Mouse (Mus musculus): ENCODE data around the gene Atg4a. TPM values are rescaled to one million over a fixed set of nuclear protein-coding genes. Genes with fewer than 3 reads are reported as not detected.
A peak's percentile ranks its signal among the peaks of the same experiment; 100 is the strongest.

The Atg4a gene
- polyA plus RNA-seq, 1 experiment from 2014 or later = 32.9 TPM

DNA sequence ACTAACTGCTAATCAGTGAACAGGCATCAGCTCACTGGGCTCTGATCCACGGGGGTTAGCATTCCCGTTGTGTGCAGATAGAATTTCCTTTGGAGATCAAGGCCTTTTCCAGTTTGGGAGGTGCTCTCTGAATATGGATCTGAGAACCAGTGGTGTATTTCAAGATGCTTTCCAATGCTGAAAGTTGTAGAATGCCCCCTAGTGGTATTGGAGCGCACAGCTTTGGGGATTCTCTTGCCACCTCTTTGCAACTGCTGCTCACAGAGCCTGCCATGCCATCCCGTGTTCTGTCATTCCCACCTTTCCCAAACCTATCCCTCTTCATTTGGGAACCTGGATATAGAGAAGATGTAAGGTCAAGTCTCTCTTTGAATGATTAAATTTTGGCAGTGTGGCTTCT lies 201.5 kb downstream of the Atg4a start:
- peak; percentile 11 for DNase-seq (ENCODE audit: low spot score)

DNA sequence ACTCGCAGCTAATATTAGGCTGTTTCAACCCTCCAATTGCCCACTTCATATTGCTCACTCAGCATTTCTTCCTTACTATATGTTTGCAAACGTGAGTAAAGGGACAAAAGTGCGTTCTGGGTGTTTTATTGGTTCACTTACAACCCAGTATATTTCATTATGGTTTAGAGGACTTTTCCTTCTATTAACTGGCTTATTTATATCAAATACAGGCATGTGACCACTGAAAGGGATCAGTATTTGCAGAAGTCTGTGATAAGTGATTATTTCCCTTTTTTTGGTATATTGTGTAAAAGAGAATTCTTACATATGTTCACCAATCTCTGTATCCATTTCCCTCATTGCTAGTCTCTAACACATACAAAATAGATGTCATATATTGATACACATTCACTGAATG lies 203.7 kb downstream of the Atg4a start:
- no peak for DNase-seq (ENCODE audit: low spot score)

DNA sequence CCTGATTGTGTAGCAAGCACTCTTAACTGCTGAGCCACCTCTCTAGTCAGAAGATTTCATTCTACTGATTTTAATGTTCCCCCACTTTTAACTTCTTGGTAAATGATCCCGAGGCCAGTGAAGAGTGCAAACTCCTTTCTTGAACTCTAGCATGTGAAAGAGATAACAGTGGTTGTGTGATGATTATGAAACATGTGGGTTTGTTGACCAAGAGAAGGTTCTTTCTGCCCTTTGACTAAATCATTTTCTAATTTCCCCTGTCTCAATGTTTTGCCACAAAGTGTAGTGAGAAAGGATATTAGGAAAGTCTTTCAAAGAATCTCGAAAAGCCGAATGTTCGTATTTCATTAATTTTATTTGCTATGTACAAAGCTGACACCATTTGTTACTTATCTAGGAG lies 208.4 kb downstream of the Atg4a start:
- DNase-seq (ENCODE audit: low spot score) = no peak

DNA sequence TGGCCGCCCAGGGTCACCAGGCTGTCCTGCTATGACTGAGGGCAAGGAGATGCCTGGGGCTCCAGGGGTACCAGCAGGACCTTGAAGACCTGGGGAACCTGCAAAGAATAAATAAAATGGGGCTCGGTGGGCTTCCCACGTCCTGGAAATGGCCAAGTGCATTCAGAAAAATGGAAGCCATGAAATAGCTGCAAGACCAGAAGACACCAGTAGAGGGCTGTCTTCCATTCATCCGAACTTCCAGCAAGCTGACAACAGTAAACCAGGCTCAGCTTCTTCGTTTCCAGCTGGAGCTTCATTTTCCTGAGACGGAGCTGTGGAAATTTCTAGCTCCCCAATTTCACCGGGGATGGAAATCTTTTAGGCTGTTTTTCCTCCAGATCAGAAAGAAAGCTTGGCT lies 218.6 kb downstream of the Atg4a start:
- DNase-seq (ENCODE audit: low spot score) = peak; percentile 19

DNA sequence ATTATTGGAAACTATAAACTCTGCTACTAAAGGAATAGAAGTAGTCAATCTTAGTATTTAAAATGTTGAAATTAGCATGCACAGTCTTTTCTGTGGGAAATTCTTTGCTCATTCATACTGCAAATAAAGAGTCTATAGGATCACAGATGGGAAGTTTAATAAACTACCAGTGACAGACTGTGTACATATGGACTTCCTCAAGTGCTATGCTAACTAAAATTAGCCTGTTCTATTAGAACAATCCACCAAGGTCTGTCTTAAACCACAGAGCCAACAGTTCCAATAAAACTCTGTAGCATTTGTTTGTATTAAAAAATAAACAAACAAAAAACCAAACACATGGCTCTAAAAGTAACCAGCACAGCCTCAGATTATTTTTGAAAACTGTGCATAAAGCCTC lies 238.3 kb downstream of the Atg4a start:
- no peak for DNase-seq (ENCODE audit: low spot score)

DNA sequence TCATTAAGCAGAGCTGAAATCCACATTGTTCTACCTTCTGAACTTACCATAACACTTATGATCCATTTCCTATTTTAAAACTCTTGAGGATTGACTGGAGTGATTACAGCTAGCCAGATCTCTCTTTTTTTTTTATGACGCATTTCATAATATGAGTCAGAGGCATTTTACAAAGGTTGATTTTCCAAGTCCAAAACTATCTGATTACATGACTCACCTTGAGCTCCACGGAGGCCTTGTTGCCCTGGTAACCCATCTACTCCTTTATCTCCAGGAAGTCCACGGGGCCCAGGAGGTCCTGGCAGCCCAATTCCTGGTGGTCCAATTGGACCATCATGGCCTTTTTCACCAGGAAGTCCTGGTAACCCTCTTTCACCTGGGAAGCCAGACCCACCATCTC lies 242.3 kb downstream of the Atg4a start:
- no peak for DNase-seq (ENCODE audit: low spot score)

DNA sequence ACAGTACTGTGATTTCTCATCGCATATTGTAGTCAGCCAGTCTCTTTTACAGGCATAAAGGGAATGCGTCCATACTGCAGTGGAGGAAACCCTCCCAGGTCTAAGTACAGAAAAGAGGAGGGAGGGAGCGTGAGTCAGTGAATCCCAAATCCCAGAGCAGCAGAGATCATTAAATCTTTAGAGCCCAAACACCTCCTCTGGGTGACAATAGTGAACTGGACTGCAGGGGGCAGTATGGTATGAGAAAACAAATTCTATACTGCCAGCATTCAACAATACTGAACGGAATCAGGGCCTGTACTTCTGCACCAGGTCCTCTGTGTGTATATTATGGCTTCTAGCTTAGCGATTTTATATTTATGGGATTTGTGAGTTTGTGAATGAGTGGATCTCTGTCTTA lies 256.1 kb downstream of the Atg4a start:
- no peak for DNase-seq (ENCODE audit: low spot score)

Other genes starting within 250 kb of the Atg4a start
- gene Tex13b, start 143.5 kb upstream of the Atg4a start, polyA plus RNA-seq (2015; fragmentation: Nextera tagmentation; extraction: Ambion mirVana) = not detected in 2 replicates
- gene Vsig1, start 49.3 kb upstream of the Atg4a start, polyA plus RNA-seq (2015; fragmentation: Nextera tagmentation; extraction: Ambion mirVana) = 0.14 and 0.20 TPM in 2 replicates
- gene Psmd10, start 179 bp upstream of the Atg4a start, polyA plus RNA-seq (2015; fragmentation: Nextera tagmentation; extraction: Ambion mirVana) = 63.2 and 67.8 TPM in 2 replicates

Measured in thymus, postnatal 0 days (tissue).